Mouse (Mus musculus): Measurements from ENCODE around the gene Tmem135. TPM values are rescaled to one million over a fixed set of nuclear protein-coding genes. Genes with fewer than 3 reads are reported as not detected.

Gene Tmem135
- polyA plus RNA-seq, 1 experiment from 2014 or later, result 25.2 TPM

DNA sequence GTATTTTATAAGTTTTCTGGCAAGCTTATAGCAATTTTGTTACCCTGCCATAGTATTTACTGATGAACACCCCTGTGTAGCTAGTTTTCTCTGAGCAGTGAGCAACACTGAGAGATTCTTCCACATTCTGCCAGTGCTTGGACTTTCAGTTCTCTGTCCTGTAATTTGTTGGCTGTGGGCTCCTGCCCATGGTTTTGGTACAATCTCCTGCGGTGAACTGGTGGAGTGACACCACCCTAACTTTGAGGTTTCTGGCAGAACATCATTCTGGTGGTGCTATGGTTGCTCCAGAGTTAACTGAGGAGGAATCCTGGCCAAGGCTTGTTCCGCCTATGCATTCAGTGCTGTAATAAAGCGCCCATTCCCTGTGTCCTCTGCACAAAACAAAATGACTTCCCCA, 21.1 kb downstream of the Tmem135 start:
- Histone ChIP-seq H3K4me1 (0 out of 2 replicates have a peak, but pooled peaks cover 2% of the 10 kb centered on the region), H3K4me2 (replicated peaks) (no peak overlapping the region), H3K4me3 (replicated peaks) (no peak overlapping the region), H3K36me3 (no peaks in the 10 kb centered on the region), H3K9me3 (replicated peaks) (no peaks in the 10 kb centered on the region), H3K27ac (replicated peaks) (no peak overlapping the region), H3K9ac (no peak overlapping the region), H3K27me3 (no peaks in the 10 kb centered on the region)
- no peak for ATAC-seq (ENCODE audit: insufficient number of reproducible peaks, low FRiP score, low TSS enrichment, low read depth)
- WGBS, result 82% methylated on average over 3 of the region's 3 CpGs

GRCm38 (mm10) chr7:89380935-89381705, 22.9 kb downstream of the Tmem135 start:
- no peak for ATAC-seq (ENCODE audit: insufficient number of reproducible peaks, low FRiP score, low TSS enrichment, low read depth)
- Histone ChIP-seq H3K4me3 (replicated peaks) (no peak overlapping the region), H3K27ac (replicated peaks) (no peak overlapping the region; the same call in 1 of the 2 replicates), H3K27me3 (no peaks in the 10 kb centered on the region), H3K36me3 (no peaks in the 10 kb centered on the region), H3K4me1 (no peaks in the 10 kb centered on the region), H3K9me3 (replicated peaks) (no peaks in the 10 kb centered on the region), H3K9ac (no peak overlapping the region), H3K4me2 (replicated peaks) (no peak overlapping the region)
- WGBS, result 41% methylated on average over 7 of the region's 7 CpGs

- Histone ChIP-seq H3K4me1 (no peaks in the 10 kb centered on the region), H3K4me2 (replicated peaks) (no peak overlapping the region), H3K4me3 (replicated peaks) (no peak overlapping the region), H3K27me3 (no peaks in the 10 kb centered on the region), H3K9ac (no peak overlapping the region), H3K9me3 (replicated peaks) (no peaks in the 10 kb centered on the region), H3K36me3 (no peaks in the 10 kb centered on the region), H3K27ac (replicated peaks) (no peak overlapping the region)
- 72% methylated on average over 6 of the region's 6 CpGs for WGBS
- ATAC-seq (ENCODE audit: insufficient number of reproducible peaks, low FRiP score, low TSS enrichment, low read depth), result no peak
Measured at GRCm38 (mm10) chr7:89371623-89372295, 32.3 kb downstream of the Tmem135 start.

- H3K36me3 ChIP-seq, result no peaks in the 10 kb centered on the region
- H3K9ac ChIP-seq, result no peak overlapping the region
- no peaks in the 10 kb centered on the region for H3K9me3 ChIP-seq (replicated peaks)
- ATAC-seq (ENCODE audit: insufficient number of reproducible peaks, low FRiP score, low TSS enrichment, low read depth), result no peak
- 25% methylated on average over 1 of the region's 1 CpGs for WGBS
- H3K4me1 ChIP-seq, result no peaks in the 10 kb centered on the region
- no peak overlapping the region for H3K4me3 ChIP-seq (replicated peaks)
- H3K27ac ChIP-seq (replicated peaks), result no peak overlapping the region
- no peak overlapping the region for H3K4me2 ChIP-seq (replicated peaks)
- H3K27me3 ChIP-seq, result no peaks in the 10 kb centered on the region
Measured at GRCm38 (mm10) chr7:89370917-89371316, 33.1 kb downstream of the Tmem135 start.

DNA sequence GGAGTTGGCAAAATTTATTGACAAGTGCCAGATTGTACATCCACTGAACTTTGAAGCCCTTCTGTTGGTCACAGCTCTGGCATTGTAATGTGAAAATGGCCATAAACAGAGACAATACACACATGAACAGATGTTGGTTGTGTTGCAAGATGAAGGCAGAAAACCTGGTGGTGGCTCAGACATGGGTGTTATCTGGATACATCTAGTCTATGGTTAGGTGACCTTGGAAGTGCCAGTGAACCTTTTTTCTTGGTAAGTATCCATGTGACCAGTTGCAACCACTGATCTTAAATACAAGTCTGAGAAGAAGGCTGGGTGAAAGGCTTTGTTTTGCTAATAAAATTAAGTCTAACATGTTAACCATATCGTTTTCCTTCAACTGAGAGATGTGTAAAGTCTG, 33.9 kb downstream of the Tmem135 start:
- ATAC-seq (ENCODE audit: insufficient number of reproducible peaks, low FRiP score, low TSS enrichment, low read depth), result no peak
- Histone ChIP-seq H3K27ac (replicated peaks) (no peak overlapping the region), H3K27me3 (no peaks in the 10 kb centered on the region), H3K9me3 (replicated peaks) (no peaks in the 10 kb centered on the region), H3K36me3 (no peaks in the 10 kb centered on the region), H3K4me3 (replicated peaks) (no peak overlapping the region), H3K4me2 (replicated peaks) (no peak overlapping the region), H3K9ac (no peak overlapping the region), H3K4me1 (no peaks in the 10 kb centered on the region)
- WGBS, result 86% methylated on average over 1 of the region's 1 CpGs

DNA sequence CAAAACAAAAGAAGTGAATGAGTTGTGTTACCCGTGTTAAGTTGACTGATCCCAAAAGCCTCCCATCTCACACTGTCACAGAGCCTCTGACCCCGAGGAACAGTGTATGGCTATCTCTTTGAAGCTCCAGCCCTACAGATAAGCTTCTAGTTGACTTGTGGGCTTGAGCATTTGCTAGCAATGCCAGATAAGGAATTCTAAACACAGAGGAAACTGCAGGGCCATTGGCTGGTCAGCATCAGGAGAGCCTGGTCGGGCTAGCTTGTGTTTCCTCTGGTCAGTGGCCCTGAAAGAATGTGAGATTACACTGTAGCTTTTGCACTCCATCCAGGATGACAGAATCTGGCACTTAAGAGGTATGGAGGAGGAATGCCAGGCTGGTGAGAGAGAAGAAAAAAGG, 36.4 kb downstream of the Tmem135 start:
- no peak overlapping the region for H3K27ac ChIP-seq (replicated peaks)
- no peaks in the 10 kb centered on the region for H3K36me3 ChIP-seq
- no peak overlapping the region for H3K4me3 ChIP-seq (replicated peaks)
- H3K9ac ChIP-seq, result no peak overlapping the region
- ATAC-seq (ENCODE audit: insufficient number of reproducible peaks, low FRiP score, low TSS enrichment, low read depth), result no peak
- no peaks in the 10 kb centered on the region for H3K9me3 ChIP-seq (replicated peaks)
- H3K4me1 ChIP-seq, result no peaks in the 10 kb centered on the region
- H3K27me3 ChIP-seq, result no peaks in the 10 kb centered on the region
- 41% methylated on average over 3 of the region's 3 CpGs for WGBS
- H3K4me2 ChIP-seq (replicated peaks), result no peak overlapping the region

GRCm38 (mm10) chr7:89365135-89365880, 38.7 kb downstream of the Tmem135 start:
- 79% methylated on average over 10 of the region's 10 CpGs for WGBS
- ATAC-seq (ENCODE audit: insufficient number of reproducible peaks, low FRiP score, low TSS enrichment, low read depth), result no peak
- H3K9me3 ChIP-seq (replicated peaks), result no peaks in the 10 kb centered on the region

DNA sequence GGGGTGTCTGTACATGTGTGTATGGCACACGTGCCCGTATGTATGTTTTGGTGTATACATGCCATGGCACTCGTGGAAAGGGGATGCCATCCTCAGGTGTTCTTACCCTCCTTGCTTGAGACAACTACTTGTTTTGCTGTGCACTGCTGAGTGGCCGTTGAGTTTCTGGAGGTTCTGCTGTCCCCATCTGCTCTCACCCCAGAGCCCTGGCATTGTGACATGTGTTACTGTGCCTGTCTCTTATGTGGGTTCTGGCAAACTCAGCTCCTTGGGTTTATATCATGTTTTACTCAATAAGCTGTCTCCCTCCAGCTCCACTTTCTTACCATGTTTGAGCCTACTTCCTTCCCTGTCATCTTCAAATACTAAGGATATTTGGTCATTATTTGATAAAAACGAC, 40.0 kb downstream of the Tmem135 start:
- Histone ChIP-seq H3K9me3 (replicated peaks) (no peaks in the 10 kb centered on the region), H3K27ac (replicated peaks) (no peak overlapping the region), H3K36me3 (no peaks in the 10 kb centered on the region), H3K4me1 (no peaks in the 10 kb centered on the region), H3K9ac (no peak overlapping the region), H3K27me3 (no peaks in the 10 kb centered on the region), H3K4me3 (replicated peaks) (no peak overlapping the region), H3K4me2 (replicated peaks) (no peak overlapping the region)
- 89% methylated on average over 5 of the region's 5 CpGs for WGBS
- ATAC-seq (ENCODE audit: insufficient number of reproducible peaks, low FRiP score, low TSS enrichment, low read depth), result no peak

More at GRCm38 (mm10) chr7:89365135-89365880, 38.7 kb downstream of the Tmem135 start:
- no peaks in the 10 kb centered on the region for H3K36me3 ChIP-seq
- H3K9ac ChIP-seq, result no peak overlapping the region
- H3K4me3 ChIP-seq (replicated peaks), result no peak overlapping the region
- H3K27ac ChIP-seq (replicated peaks), result no peak overlapping the region
- H3K4me2 ChIP-seq (replicated peaks), result no peak overlapping the region
- H3K4me1 ChIP-seq, result no peaks in the 10 kb centered on the region
- H3K27me3 ChIP-seq, result no peaks in the 10 kb centered on the region

- Histone ChIP-seq H3K4me3 (replicated peaks) (no peak overlapping the region), H3K4me2 (replicated peaks) (0 out of 2 replicates have a peak overlapping the region, but pooled peaks have one; percentile 4), H3K9ac (no peak overlapping the region), H3K27ac (replicated peaks) (peak overlapping the region; percentile 73), H3K9me3 (replicated peaks) (no peaks in the 10 kb centered on the region), H3K27me3 (no peaks in the 10 kb centered on the region), H3K36me3 (no peaks in the 10 kb centered on the region), H3K4me1 (peaks cover 5% of the 10 kb centered on the region)
- ATAC-seq (ENCODE audit: insufficient number of reproducible peaks, low FRiP score, low TSS enrichment, low read depth), result peak; percentile 63; the same call in 1 of the 2 replicates
- 28% methylated on average over 4 of the region's 4 CpGs for WGBS
Measured at GRCm38 (mm10) chr7:89356307-89356706, 47.7 kb downstream of the Tmem135 start.

DNA sequence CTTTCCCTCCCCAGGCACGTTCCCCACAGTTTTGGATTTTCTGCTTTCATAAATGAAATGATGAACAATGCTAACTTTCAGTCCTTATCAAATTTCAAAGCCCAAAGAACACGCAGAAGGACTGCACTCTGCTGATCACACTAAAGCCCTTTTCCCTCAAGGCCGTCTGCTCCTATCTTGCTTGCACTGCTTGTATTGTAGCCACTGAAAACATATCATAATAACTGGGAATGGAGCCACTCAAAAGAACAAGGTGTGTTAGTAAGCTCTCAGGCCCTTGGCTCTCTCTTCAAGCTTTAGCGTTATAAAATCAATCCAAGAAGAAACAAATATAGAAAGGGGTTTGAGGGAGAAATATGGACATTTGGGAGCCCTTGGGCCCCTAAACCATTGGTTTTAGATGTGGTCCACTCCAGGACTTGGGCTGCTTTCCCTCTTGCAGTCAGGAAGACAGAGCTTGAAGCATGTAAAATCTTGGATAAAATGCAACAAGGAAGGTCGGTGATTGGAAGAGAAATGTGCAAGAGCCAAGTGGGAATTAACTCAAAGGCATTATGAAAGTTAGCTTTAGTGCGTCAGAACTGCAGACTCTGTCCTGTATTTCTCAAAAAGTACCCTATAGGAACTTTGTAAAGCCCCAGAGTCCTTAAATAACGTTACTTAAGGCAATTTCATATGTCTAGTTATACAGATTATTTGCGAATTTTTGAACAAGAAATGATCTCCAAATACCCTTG, 48.3 kb downstream of the Tmem135 start:
- 37% methylated on average over 8 of the region's 8 CpGs for WGBS
- Histone ChIP-seq H3K36me3 (no peaks in the 10 kb centered on the region), H3K9ac (no peak overlapping the region), H3K4me3 (replicated peaks) (no peak overlapping the region), H3K4me2 (replicated peaks) (no peak overlapping the region), H3K9me3 (replicated peaks) (no peaks in the 10 kb centered on the region), H3K27me3 (no peaks in the 10 kb centered on the region), H3K27ac (replicated peaks) (peak overlapping the region; percentile 70), H3K4me1 (peaks cover 5% of the 10 kb centered on the region)
- ATAC-seq (ENCODE audit: insufficient number of reproducible peaks, low FRiP score, low TSS enrichment, low read depth), result no peak

- Histone ChIP-seq H3K4me3 (replicated peaks) (no peak overlapping the region), H3K36me3 (no peaks in the 10 kb centered on the region), H3K27me3 (no peaks in the 10 kb centered on the region), H3K9ac (no peak overlapping the region), H3K4me1 (peaks cover 10% of the 10 kb centered on the region), H3K4me2 (replicated peaks) (no peak overlapping the region), H3K9me3 (replicated peaks) (no peaks in the 10 kb centered on the region), H3K27ac (replicated peaks) (no peak overlapping the region)
- ATAC-seq (ENCODE audit: insufficient number of reproducible peaks, low FRiP score, low TSS enrichment, low read depth), result no peak
Measured at GRCm38 (mm10) chr7:89342021-89342420, 62.0 kb downstream of the Tmem135 start.
